Mouse (Mus musculus) spleen, adult 2 months (tissue): ENCODE measurements around the gene Tex12. TPM values are rescaled to one million over a fixed set of nuclear protein-coding genes. Genes with fewer than 3 reads are reported as not detected.
A peak's percentile ranks its signal among the peaks of the same experiment; 100 is the strongest.

ENCODE experiments used
- DNase-seq, 2 experiments: peaks; one replicate each; pipeline versions ENCODE4 v3.0.0 to v3.0.0-alpha.2; 2012 to 2021; ENCODE audit warnings: low spot score in 2 of 2, low read depth in 1 of 2
- H3K27ac ChIP-seq: fragments of 200-500 bp; 2 replicates; pipeline ENCODE4 v1.5.1; 2012; ENCODE audit warnings: low read length, inconsistent platforms; ENCODE audit not compliant: insufficient read depth
- H3K27me3 ChIP-seq: fragments of 200-500 bp; 2 replicates; pipeline ENCODE4 v1.6.1; 2012; ENCODE audit warnings: mild to moderate bottlenecking, moderate library complexity, low read length, inconsistent platforms; ENCODE audit not compliant: control insufficient read depth, insufficient read depth
- H3K36me3 ChIP-seq: fragments of 200-500 bp; 2 replicates; pipeline ENCODE4 v1.6.1; 2012; ENCODE audit warnings: mild to moderate bottlenecking, low read length, inconsistent platforms; ENCODE audit not compliant: control insufficient read depth, insufficient read depth
- H3K4me1 ChIP-seq: fragments of 200-500 bp; 2 replicates; pipeline ENCODE4 v1.6.1; 2011; ENCODE audit warnings: inconsistent platforms; ENCODE audit not compliant: control insufficient read depth, insufficient read depth, insufficient read length
- H3K4me3 ChIP-seq: fragments of 200-500 bp; 2 replicates; pipeline ENCODE4 v1.5.1; 2011; ENCODE audit warnings: mild to moderate bottlenecking, inconsistent platforms; ENCODE audit not compliant: insufficient read depth, insufficient read length; ENCODE audit errors: extremely low read depth
- CTCF ChIP-seq: fragments of 200-500 bp; IDR thresholded peaks from 2 replicates; pipeline ENCODE4 v1.5.1; 2011; ENCODE audit warnings: mild to moderate bottlenecking, inconsistent platforms; ENCODE audit not compliant: insufficient read depth, insufficient read length, insufficient replicate concordance; ENCODE audit errors: extremely low read depth
- POLR2A ChIP-seq: fragments of 200-500 bp; IDR thresholded peaks from 2 replicates; pipeline ENCODE4 v1.6.1; 2011; ENCODE audit warnings: low read depth, low read length, inconsistent platforms
- WGBS: fragments of 180-500 bp; shearing (Covaris S2); methylation state at CpG from one replicate; pipeline ENCODE4 v1.1.7; 2018; 5-methylcytosine and 5-hydroxymethylcytosine counted together
- polyA plus RNA-seq: library from polyadenylated mRNA; depleted of rRNA; stranded (reverse); fragments of >200 nt; gene quantifications from 2 replicates; pipeline ENCODE4 v1.2.3, GENCODE M21; 2012

The Tex12 gene
- polyA plus RNA-seq, 1 experiment = not detected

DNA sequence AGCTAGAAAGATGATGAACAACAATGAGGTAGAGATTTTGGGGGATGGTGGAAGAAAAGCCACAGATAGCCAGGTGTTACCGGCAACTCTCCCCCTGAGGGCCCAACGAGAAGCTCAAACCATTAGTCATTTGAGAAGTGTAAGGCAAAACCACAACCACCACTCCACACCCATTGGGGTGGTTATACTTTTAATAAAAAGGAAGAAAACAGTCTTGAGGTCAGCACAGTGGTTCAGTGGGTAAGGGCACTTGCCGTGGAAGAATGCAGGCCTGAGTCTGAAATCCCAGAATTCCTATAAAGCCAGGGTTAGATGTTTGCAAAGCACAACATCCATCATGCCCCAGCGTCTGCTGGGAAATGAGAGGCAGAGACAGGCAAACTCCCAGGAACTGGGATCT lies 23.8 kb downstream of the Tex12 start:
- no peaks in the 10 kb centered on the region for H3K36me3 ChIP-seq
- 22% methylated on average over 4 of the region's 4 CpGs for WGBS
- H3K27ac ChIP-seq = no peak overlapping the region
- DNase-seq = no peak
- peaks cover 8% of the 10 kb centered on the region for H3K4me1 ChIP-seq
- TF ChIP-seq CTCF = no peak
- H3K4me3 ChIP-seq = no peak overlapping the region
- H3K27me3 ChIP-seq = no peaks in the 10 kb centered on the region

DNA sequence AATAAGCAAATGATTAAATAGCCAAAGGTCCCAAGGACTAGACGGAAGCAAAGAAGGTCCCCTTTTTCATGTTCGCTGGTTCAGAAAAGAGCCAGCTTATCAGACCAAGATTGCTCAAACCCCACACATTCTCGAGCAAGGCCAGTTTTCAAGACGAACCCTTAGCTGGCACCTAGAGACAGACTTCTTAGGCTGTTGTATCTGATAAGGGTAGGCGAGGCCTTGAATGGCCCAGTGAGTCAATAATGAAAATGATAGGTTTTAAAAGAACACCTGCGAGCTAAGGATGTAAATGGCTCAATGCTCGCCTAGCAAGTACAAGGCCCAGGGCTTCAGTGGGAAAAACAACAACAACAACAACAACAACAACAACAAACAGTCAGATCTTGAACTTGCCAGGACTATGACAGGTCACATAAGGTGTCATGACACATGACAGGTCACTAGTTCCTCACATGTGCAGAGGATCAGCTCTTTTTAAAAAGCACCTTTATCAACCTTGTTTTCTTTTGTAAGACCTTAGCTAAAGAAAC lies 24.5 kb downstream of the Tex12 start:
- Histone ChIP-seq H3K4me1 (peaks cover 8% of the 10 kb centered on the region), H3K27me3 (no peaks in the 10 kb centered on the region), H3K36me3 (no peaks in the 10 kb centered on the region), H3K27ac (no peak overlapping the region), H3K4me3 (no peak overlapping the region)
- TF ChIP-seq POLR2A (no peak), CTCF (no peak)
- no peak for DNase-seq
- 69% methylated on average over 7 of the region's 7 CpGs for WGBS

DNA sequence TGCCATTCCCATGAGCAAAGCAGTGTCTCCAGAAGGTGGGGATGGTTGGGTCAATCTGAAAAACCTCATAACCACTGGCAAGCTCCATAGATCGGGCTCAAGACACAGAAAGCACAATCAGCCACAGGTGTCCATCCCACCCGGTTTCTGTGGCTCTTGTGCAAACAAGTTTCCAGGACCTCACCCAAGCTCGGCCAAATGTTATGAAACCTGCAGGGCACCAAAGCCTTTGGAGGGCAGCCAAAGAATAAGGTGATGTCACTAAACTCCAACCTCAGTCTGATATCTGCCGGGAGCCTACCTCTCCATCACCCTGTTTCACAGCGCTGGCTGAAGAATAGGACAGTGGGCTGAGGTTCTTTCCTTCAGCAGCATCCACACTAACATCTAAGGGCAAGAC lies 25.2 kb downstream of the Tex12 start:
- Histone ChIP-seq H3K4me1 (peaks cover 8% of the 10 kb centered on the region), H3K36me3 (no peaks in the 10 kb centered on the region), H3K4me3 (no peak overlapping the region), H3K27ac (no peak overlapping the region), H3K27me3 (no peaks in the 10 kb centered on the region)
- TF ChIP-seq CTCF = no peak
- no peak for TF ChIP-seq POLR2A
- DNase-seq = no peak
- 63% methylated on average over 5 of the region's 5 CpGs for WGBS

DNA sequence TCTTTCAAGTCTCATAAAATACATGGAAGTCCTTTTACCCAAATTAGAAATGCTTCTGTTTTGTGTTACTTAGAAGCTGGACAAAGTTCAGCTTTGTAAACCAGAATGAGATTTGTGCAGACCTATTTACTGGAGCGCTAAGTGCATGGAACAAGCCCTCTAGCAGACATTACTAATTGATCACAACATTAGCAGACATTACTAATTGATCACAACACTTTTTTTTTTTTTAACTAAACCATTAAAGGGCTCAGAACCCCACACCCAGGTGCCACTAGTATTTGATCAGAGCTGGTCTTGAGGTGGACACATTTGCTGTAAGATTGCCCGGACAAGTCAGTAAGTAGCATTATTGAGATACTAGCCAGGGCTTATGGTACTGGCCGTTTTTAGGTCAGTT lies 27.3 kb downstream of the Tex12 start:
- no peaks in the 10 kb centered on the region for H3K36me3 ChIP-seq
- TF ChIP-seq POLR2A = no peak
- TF ChIP-seq CTCF = no peak
- no peak overlapping the region; the same call in 1 of the 2 replicates for H3K4me3 ChIP-seq
- H3K4me1 ChIP-seq = peaks cover 8% of the 10 kb centered on the region; the same call in 1 of the 2 replicates
- WGBS = 66% methylated on average over 3 of the region's 3 CpGs
- no peak for DNase-seq
- no peaks in the 10 kb centered on the region for H3K27me3 ChIP-seq
- peak overlapping the region; percentile 81 for H3K27ac ChIP-seq

DNA sequence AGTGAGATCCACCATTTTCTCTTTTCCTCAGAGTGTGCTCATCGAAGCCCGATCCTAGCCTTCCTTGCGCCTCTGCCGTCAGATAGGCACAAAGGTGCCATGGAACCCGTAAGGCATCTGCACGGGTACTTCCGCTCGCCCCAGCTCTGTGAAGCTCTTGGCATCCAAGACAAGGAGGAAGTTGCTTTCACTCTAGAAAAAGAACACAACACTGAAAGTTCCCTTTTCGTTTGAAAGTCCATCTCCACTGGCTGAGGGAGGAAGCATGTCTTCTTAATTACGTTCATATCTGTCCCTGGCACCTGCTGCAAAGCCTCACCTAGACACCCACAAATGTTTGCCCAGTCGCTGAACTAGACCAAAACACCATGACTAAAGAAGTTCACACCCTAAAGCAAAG lies 27.8 kb downstream of the Tex12 start:
- Histone ChIP-seq H3K27ac (peak overlapping the region; percentile 81), H3K4me1 (peaks cover 8% of the 10 kb centered on the region; the same call in 1 of the 2 replicates), H3K4me3 (peak overlapping the region; percentile 32), H3K27me3 (no peaks in the 10 kb centered on the region), H3K36me3 (no peaks in the 10 kb centered on the region)
- peak; percentile 52 to 63 for DNase-seq
- 11% methylated on average over 11 of the region's 11 CpGs for WGBS
- peak; percentile 9; the same call in 1 of the 2 replicates for TF ChIP-seq POLR2A
- no peak for TF ChIP-seq CTCF

DNA sequence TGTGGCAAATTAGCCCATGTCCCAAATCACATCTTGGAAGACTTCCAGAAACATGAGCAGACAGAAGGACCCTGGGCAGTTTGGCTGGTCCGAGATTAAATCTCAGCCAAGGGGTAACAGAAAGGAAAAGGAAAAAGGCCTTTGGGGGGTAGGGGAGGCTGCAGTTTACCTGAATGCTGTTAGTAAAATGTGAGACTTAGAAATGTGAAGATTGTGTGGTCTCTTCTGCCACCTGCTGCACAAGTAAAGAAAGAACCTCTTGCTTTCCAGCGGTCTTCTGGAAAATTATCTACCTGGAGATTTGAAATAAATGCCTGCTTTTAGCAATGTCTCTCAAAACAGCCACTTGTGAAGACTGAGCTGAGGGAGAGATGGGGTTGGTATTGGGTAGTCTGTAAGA lies 30.2 kb downstream of the Tex12 start:
- peaks cover 8% of the 10 kb centered on the region; the same call in 1 of the 2 replicates for H3K4me1 ChIP-seq
- 11% methylated on average over 2 of the region's 2 CpGs for WGBS
- 0 out of 2 replicates have a peak, but pooled peaks cover 1% of the 10 kb centered on the region for H3K36me3 ChIP-seq
- no peak overlapping the region for H3K4me3 ChIP-seq
- no peak overlapping the region for H3K27ac ChIP-seq
- no peak for TF ChIP-seq CTCF
- no peak for TF ChIP-seq POLR2A
- H3K27me3 ChIP-seq = no peaks in the 10 kb centered on the region
- peak in 1 of 2 experiments; percentile 31 for DNase-seq

DNA sequence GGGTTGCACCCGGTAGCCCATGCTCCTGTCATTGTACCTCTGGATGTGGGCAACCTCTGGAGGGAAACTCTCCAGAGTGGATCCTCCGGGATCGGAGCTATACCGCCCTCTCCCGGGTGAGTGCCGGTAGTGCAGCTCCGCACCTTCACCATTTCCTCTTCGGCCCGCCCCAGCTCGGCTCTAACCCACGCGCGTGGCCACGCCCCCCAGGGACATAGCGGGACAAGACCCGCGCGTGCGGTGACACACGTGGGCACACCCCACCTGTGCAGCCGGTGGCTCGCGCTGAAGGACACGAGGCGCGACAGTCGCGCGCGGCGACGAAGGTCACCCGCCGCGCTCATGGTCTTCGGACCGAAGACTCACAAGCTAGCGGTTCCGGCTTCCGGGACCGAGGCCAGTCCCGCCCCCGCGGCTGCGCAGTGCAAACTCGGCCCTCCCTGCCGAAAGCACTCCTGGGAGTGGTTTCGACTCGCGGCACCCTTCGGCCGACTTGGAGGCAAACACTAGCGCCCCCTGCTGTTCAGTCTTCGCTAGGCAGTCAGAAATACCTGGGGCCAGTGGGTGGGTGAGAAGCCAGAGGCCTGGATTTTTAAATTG lies 32.7 kb downstream of the Tex12 start, which contains the start of gene Pts:
Pts (minus strand) TSS at position 432 of the 600 bp plus-strand sequence.
- H3K27me3 ChIP-seq = no peaks in the 10 kb centered on the region
- H3K27ac ChIP-seq = peak within 1 kb of the TSS; percentile 97
- TF ChIP-seq POLR2A (peak; percentile 96), CTCF (peak; percentile 93)
- peaks cover 9% of the 10 kb centered on the region; the same call in 1 of the 2 replicates for H3K36me3 ChIP-seq
- peak; percentile 96 to 97 for DNase-seq
- WGBS = under 1% methylated on average over 54 of the region's 54 CpGs
- H3K4me1 ChIP-seq = peaks cover 8% of the 10 kb centered on the region; the same call in 1 of the 2 replicates
- H3K4me3 ChIP-seq = peak within 1 kb of the TSS; percentile 96
